ENCODE assay signal across 10 mouse cellular contexts in genomic region chr8:87064250-87064747, GRCm38 (mm10).
DNase-seq lines count a peak whose midpoint lies in the region; ATAC-seq lines count a peak whose summit lies in the region.
"Had no signal": no experiment of that assay in that cellular context is flagged by ENCODE, and none has a peak within 500 bp of the region (broad histone marks: within the 10 kb centered on the region; RNA-seq: fewer than 3 reads in every experiment).

No protein-coding gene starts in this region.

- no peak overlapping the region for H3K4me2 ChIP-seq in hindbrain, embryonic 12.5 days (replicated peaks)
- H3K4me2 ChIP-seq in midbrain, embryonic 14.5 days (ENCODE audit: low read length) = no peak overlapping the region

- no peak overlapping the region for H3K4me3 ChIP-seq in hindbrain, embryonic 12.5 days
- no peak overlapping the region for H3K4me3 ChIP-seq in midbrain, embryonic 14.5 days (replicated peaks; ENCODE audit: low read depth, low read length)

- H3K4me1 ChIP-seq in hindbrain, embryonic 12.5 days = peaks cover 6% of the 10 kb centered on the region; the same call in 1 of the 2 replicates
- H3K4me1 ChIP-seq in midbrain, embryonic 14.5 days (ENCODE audit: control insufficient read depth, insufficient read depth, low read length) = peaks cover 7% of the 10 kb centered on the region; the same call in 1 of the 2 replicates

- no peaks in the 10 kb centered on the region for H3K27me3 ChIP-seq in hindbrain, embryonic 12.5 days
- no peaks in the 10 kb centered on the region for H3K27me3 ChIP-seq in midbrain, embryonic 14.5 days (ENCODE audit: control insufficient read depth, insufficient read depth, low read length)

- peak overlapping the region; percentile 18; the same call in 1 of the 2 replicates for H3K9ac ChIP-seq in hindbrain, embryonic 12.5 days
- H3K9ac ChIP-seq in midbrain, embryonic 14.5 days (replicated peaks; ENCODE audit: low read length) = no peak overlapping the region

- peak overlapping the region; percentile 72 for H3K27ac ChIP-seq in hindbrain, embryonic 12.5 days
- H3K27ac ChIP-seq in midbrain, embryonic 14.5 days (replicated peaks; ENCODE audit: low read depth, low read length) = peak overlapping the region; percentile 70

- WGBS in hindbrain, embryonic 12.5 days = 52% methylated on average over 12 of the region's 12 CpGs
- WGBS in midbrain, embryonic 14.5 days = 42% methylated on average over 12 of the region's 12 CpGs

- H3K36me3 ChIP-seq in hindbrain, embryonic 12.5 days = no peaks in the 10 kb centered on the region
- H3K36me3 ChIP-seq in midbrain, embryonic 14.5 days (ENCODE audit: control insufficient read depth, insufficient read depth, low read length) = no peaks in the 10 kb centered on the region

- DNase-seq in frontal cortex, postnatal 25 days (ENCODE audit: low spot score in 2 of 2) = no peak
- peak; percentile 43 for DNase-seq in cerebellum, adult 9-11 months
- peak; percentile 65 for DNase-seq in midbrain, embryonic 14.5 days
- DNase-seq in embryo, embryonic 10 days (ENCODE audit: low spot score) = no peak
- no peak for DNase-seq in urinary bladder, postnatal 14 days (ENCODE audit: low spot score)
- DNase-seq: heart, postnatal 36 days; lung, postnatal 10 days had no signal

- H3K9me3 ChIP-seq in hindbrain, embryonic 12.5 days (replicated peaks) = no peaks in the 10 kb centered on the region
- no peaks in the 10 kb centered on the region for H3K9me3 ChIP-seq in midbrain, embryonic 14.5 days (ENCODE audit: control insufficient read depth, low read length)

- peak; percentile 23; the same call in 1 of the 2 replicates for ATAC-seq in frontal cortex, adult (ENCODE audit: low TSS enrichment)
- ATAC-seq in hindbrain, embryonic 12.5 days (ENCODE audit: low FRiP score) = peak; percentile 84
- peak; percentile 27; the same call in 1 of the 2 replicates for ATAC-seq in midbrain, embryonic 14.5 days (ENCODE audit: low FRiP score, low TSS enrichment)
- no peak for ATAC-seq in megakaryocyte progenitor cell, adult 5-6 weeks (replicated peaks; ENCODE audit: poor library complexity)

Comparison
In these comparisons a context has a peak if more than half of its experiments do, and no peak if none do; other contexts are left out.
1. DNase-seq: peak in cerebellum, adult 9-11 months (single experiment) and midbrain, embryonic 14.5 days (single experiment); none in frontal cortex, postnatal 25 days (0 of 2), embryo, embryonic 10 days (single experiment) and urinary bladder, postnatal 14 days (single experiment).